Mouse (Mus musculus): Measurements from ENCODE around the gene Ptprf.

- TF ChIP-seq MYOD1 (IDR thresholded peaks at IDR 0.05; ENCODE audit: control insufficient read depth in 1 of 3, insufficient read length in 2 of 3, low read depth in 2 of 3) (no peak), POLR2A (IDR thresholded peaks at IDR 0.05; ENCODE audit: insufficient read length, low read depth) (no peak), MAX (IDR thresholded peaks at IDR 0.05; ENCODE audit: low read depth) (no peak), USF1 (IDR thresholded peaks at IDR 0.05; ENCODE audit: low read depth) (no peak), CEBPB (IDR thresholded peaks at IDR 0.05; ENCODE audit: insufficient read depth, poor library complexity, severe bottlenecking) (no peak), TCF12 (IDR thresholded peaks at IDR 0.05; ENCODE audit: insufficient read depth, poor library complexity, severe bottlenecking) (no peak), TCF3 (IDR thresholded peaks at IDR 0.05; ENCODE audit: insufficient read length, low read depth) (no peak), POLR2AphosphoS2 (IDR thresholded peaks at IDR 0.05; ENCODE audit: insufficient read length, low read depth) (no peak), SRF (IDR thresholded peaks at IDR 0.05; ENCODE audit: control insufficient read depth, insufficient read length, low read depth) (no peak), MYOG (IDR thresholded peaks at IDR 0.05; ENCODE audit: control insufficient read depth in 1 of 3, insufficient read depth in 1 of 3, insufficient read length in 2 of 3, low read depth in 2 of 3) (no peak), REST (IDR thresholded peaks at IDR 0.05; ENCODE audit: insufficient read depth, insufficient read length) (no peak)
Measured at GRCm38 (mm10) chr4:118254953-118255352, 36.3 kb downstream of the Ptprf start.

Measured in myocyte (in vitro differentiated cells).